Mouse (Mus musculus): ENCODE measurements around the gene Ilf3.

DNA sequence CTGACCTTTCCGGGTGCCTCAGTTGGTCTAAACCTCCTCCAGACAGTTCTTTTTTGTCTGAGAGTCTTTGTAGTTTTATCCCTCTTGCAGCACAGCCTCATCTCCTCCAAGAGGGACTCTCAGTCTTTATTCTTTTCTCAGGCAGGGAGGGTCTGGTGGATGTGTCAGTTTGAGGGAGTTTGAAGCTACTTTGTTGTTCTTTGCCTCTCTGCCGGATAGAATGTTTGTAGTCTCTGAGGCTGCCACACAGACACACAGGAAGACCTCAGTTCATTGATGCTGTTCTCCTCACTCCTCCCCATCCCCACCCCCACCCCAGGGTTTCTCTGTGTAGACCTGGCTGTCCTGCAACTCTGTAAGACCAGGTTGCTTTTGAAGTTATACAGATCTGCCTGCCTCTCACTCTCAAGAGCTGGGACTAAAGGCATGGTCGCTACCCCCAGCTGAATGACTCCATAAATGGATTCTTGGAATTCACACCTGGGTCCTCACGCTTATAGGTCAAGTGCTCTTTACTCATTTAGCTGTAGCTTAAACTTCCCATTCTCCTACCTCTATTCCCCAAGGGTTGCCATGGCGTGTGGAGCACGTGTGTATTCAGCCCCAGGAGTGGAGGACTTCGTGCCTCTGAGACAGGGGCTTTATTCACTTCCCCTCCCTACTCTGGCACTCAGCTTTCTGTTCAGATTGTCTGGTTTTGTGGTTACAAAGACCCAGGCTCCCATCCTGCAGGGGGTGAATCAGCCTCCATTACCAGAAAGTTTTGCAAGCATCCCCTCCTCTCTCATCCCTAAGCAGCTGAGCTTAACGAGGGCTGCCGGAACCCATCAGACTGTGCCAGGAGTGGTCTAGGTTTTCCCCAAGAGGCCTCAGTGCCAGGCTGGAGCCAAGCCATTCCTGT, 35.3 kb upstream of the Ilf3 start:
- TF ChIP-seq EP300 (IDR thresholded peaks at IDR 0.05; ENCODE audit: low read depth) (no peak), CTCF (IDR thresholded peaks at IDR 0.05; ENCODE audit: low read depth) (no peak)

All from liver, embryonic 14.5 days (tissue).